Mouse (Mus musculus): Measurements from ENCODE around the gene Ubqlnl.
A peak's percentile ranks its signal among the peaks of the same experiment; 100 is the strongest.

Gene Ubqlnl

GRCm38 (mm10) chr7:104150456-104150855 lies at the start of gene Ubqlnl:
TSS of gene Ubqlnl (minus strand) at chr7:104150556.
- DNase-seq (ENCODE audit: low spot score in 2 of 2), result no peak

GRCm38 (mm10) chr7:104199822-104200221 lies 49.5 kb upstream of the Ubqlnl start:
- DNase-seq (ENCODE audit: low spot score in 2 of 2), result peak; percentile 24 to 55

- DNase-seq (ENCODE audit: low spot score in 2 of 2), result no peak
Measured at GRCm38 (mm10) chr7:104195885-104196284, 45.5 kb upstream of the Ubqlnl start, which contains the start of gene Olfr649. TSS of gene Olfr649 (minus strand) at chr7:104195985.

GRCm38 (mm10) chr7:104191275-104191674 lies 40.9 kb upstream of the Ubqlnl start:
- DNase-seq (ENCODE audit: low spot score in 2 of 2), result no peak

DNA sequence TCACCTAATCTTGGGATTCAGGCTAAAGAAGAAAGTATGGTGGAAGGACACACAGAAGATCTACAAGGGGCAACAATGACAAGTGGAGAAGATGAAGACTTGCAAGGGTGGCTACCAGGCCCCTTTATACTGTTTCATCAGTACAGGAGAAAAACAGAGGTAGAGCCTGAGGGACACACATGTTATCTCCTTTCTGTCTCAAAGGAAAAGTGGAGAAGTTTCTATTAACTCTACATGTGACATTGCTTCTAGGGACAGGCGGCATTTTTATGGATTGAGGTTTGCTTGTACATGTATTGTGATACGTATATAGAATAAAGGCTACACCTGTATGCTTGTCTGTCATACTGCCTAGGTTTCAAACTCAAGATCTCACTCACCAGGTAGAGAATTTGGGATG lies 32.9 kb upstream of the Ubqlnl start, which contains the start of gene Olfr648:
Gene Olfr648 (minus strand): TSS at position 101 of the 400 bp plus-strand sequence.
- no peak for DNase-seq (ENCODE audit: low spot score in 2 of 2)

GRCm38 (mm10) chr7:104179074-104179473 lies 28.7 kb upstream of the Ubqlnl start:
- DNase-seq (ENCODE audit: low spot score in 2 of 2), result no peak

GRCm38 (mm10) chr7:104178422-104179054 lies 28.2 kb upstream of the Ubqlnl start:
- DNase-seq (ENCODE audit: low spot score in 2 of 2), result no peak

DNA sequence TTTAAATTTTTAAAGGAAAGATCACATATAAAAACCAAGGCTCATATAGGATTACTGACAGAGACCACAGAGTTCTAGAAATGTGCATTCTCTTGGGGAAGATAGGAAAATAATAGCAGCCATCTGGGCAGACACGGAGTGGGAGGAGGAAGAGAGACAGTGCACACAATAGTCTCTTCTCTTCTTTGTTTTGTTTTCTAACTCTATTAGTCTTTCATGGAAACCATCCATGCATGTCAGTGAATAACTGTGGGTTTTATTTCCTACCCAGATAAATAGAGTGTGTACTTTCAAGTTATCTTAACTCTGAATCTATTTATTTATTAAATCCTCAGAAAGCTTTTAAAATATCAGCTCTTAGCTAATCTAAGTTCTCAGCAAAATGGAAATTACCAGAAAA lies 24.7 kb upstream of the Ubqlnl start:
- DNase-seq (ENCODE audit: low spot score in 2 of 2), result no peak

DNA sequence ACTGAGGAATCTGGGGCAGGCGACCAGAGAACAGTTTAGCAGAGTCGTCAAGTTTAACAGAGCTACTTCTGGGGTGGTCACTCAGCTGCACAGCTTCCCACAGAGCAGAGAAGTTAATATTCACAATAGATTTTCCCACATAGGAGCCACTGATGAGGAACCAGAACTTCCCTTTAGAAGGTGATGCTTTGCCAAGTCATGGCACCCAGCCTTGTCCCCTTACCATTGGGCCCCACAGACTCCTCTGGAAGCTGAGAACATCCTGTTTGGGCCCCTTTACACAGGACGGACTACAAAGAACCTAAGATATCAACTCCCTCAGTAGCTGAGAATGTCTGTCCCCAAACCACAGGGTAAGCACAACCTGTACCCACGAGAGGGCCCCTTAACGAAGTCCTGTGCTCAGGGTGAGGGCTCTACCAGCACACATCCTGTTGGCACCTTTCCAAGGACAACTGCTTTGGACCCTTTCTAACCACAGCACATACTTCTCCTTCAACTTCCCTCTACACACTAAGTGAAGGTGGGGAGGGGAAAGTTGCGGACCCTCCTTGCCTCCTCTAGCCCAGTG lies 19.4 kb upstream of the Ubqlnl start:
- no peak for DNase-seq (ENCODE audit: low spot score in 2 of 2)

GRCm38 (mm10) chr7:104167105-104167504 lies 16.7 kb upstream of the Ubqlnl start:
- no peak for DNase-seq (ENCODE audit: low spot score in 2 of 2)

GRCm38 (mm10) chr7:104143179-104143578 lies 7.2 kb downstream of the Ubqlnl start, which contains the start of gene Ubqln3:
TSS of gene Ubqln3 (minus strand) at chr7:104143279.
- DNase-seq (ENCODE audit: low spot score in 2 of 2), result no peak

DNA sequence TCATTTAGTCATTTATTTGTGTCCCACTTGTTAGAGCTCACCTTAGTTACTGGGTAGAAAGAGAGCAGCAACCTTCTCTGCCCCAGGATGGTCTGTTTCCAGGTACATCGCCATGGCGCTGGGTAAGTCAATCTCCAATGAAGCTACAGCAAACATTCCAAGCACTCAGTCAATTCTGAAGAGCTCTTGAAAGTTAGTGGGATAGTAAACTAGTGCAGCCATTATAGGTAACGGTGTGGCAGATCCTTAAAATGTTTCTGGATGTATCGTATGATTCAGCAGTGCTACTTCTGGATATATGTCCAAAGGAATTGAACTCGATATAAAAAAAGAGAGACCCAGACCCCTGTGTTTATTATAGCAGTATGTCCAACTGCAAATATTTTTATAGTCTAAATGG lies 13.1 kb downstream of the Ubqlnl start, which contains the start of gene Olfr643:
Gene Olfr643 (minus strand): TSS at position 101 of the 400 bp plus-strand sequence.
- no peak for DNase-seq (ENCODE audit: low spot score in 2 of 2)

DNA sequence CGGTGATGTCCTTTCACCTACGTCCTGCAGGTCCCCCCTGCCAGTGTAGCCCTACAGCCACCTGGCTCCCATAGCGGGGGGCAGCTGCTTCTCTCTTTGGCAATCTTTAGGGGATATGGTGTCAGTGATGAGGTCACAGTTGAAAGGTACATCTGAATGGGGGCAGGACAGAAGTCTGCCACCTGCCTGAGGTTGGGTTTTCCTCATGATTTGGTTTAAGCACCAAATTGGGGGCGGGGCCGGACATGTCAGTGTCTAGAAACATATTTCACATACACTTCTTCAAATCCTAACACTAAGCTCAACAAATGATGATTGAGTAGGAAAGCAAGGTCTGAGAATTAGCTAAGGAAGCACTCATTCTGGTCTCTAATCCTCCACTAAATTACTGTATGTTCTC lies 20.6 kb downstream of the Ubqlnl start, which contains the start of gene Ubqln5:
Gene Ubqln5 (minus strand): TSS at position 101 of the 400 bp plus-strand sequence.
- DNase-seq (ENCODE audit: low spot score in 2 of 2), result no peak

DNA sequence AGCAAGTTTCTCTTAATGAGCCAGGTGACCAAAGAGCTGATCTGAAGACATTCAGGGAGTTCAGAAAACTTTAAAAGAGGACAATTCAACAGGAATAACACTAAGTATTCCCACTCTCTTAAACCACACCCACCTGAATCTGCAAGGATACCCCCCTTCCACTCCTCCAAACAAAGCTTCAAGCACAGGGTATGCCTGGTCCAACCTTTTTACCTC lies 45.7 kb downstream of the Ubqlnl start, which contains the start of gene Olfr646:
Gene Olfr646 (plus strand): TSS at position 117 of the 216 bp plus-strand sequence.
- no peak for DNase-seq (ENCODE audit: low spot score in 2 of 2)

DNA sequence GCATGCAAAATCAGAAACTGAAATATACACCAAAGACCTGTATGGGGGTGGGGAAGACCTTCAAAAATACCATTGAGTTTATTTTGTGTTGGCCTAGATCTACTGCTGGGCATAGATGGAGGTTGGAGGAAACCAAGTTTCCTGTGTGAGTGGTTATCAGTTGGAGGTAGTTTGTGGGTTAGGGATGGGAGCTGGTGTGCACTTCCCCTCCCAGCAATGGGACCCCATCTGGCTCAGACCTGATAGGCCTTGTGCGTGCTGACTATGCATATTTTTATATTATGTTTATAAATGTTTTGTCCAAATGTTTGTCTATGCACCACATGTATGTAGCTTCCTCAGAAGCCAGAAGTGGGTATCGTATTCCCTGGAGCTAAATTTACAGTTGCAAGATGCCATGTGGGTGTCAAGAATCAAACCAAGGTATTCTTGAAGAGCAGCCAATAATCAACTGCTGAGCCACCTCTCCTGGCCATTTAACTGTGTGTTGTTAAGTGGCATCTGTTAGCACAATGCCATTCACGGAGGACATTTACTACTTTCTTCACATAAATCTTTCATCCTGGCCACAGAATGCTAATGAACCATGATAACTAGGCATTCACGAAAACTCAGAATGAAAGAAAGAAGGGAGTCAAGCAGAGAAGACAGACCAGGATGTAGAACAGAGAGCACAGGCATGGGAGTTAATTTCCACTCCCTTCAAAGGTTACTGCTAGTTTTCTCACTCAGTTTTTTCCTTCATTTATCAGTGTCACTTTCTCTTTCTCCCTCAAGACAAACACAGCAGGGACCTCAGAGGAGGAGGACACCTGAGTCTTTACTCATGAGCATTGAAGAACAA lies 46.2 kb downstream of the Ubqlnl start:
- no peak for DNase-seq (ENCODE audit: low spot score in 2 of 2)
